Mouse (Mus musculus): ENCODE data around the gene Pmm2. TPM values are rescaled to one million over a fixed set of nuclear protein-coding genes. Genes with fewer than 3 reads are reported as not detected.

Pmm2 gene
- polyA plus RNA-seq, 1 experiment: 20.9 TPM

DNA sequence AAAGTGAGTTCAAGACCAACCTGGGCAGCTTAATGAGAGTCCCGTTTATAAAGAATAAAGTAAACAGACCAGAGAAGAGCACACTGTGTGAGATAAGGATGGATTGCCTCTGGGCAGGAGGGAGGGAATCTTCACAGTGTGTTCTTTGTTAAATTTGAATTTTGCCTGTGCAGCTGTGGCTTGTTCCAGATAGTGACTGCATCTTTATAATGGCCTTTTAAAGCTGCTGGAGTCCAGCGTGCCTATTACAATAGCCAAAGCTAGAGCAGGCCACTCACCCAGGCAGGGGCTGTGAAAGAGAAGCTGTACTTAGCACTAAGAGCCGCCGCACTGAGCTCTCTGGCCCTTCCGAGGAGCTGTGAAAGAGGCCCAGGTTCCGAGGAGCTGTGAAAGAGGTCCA lies 8.1 kb downstream of the Pmm2 start:
- Histone ChIP-seq H3K27me3 (ENCODE audit: control insufficient read depth, insufficient read depth, low read length, poor library complexity, severe bottlenecking) (no peaks in the 10 kb centered on the region), H3K4me1 (ENCODE audit: control insufficient read depth, insufficient read depth, low read length) (no peaks in the 10 kb centered on the region), H3K36me3 (ENCODE audit: control insufficient read depth, insufficient read depth, low read length, poor library complexity, severe bottlenecking) (peaks cover 13% of the 10 kb centered on the region), H3K9ac (ENCODE audit: low read depth, poor library complexity, severe bottlenecking) (no peak overlapping the region), H3K27ac (ENCODE audit: insufficient read depth, low read length) (no peak overlapping the region), H3K9me3 (replicated peaks; ENCODE audit: control insufficient read depth, insufficient read depth, low read length, poor library complexity, severe bottlenecking) (no peaks in the 10 kb centered on the region), H3K4me3 (ENCODE audit: low read depth, low read length) (no peak overlapping the region)
- TF ChIP-seq POLR2A (IDR thresholded peaks at IDR 0.05; ENCODE audit: insufficient read depth, low read length) (no peak), EP300 (IDR thresholded peaks at IDR 0.05; ENCODE audit: insufficient read depth, low read depth, low read length) (no peak), CTCF (IDR thresholded peaks at IDR 0.05; ENCODE audit: low read depth, low read length) (no peak)

DNA sequence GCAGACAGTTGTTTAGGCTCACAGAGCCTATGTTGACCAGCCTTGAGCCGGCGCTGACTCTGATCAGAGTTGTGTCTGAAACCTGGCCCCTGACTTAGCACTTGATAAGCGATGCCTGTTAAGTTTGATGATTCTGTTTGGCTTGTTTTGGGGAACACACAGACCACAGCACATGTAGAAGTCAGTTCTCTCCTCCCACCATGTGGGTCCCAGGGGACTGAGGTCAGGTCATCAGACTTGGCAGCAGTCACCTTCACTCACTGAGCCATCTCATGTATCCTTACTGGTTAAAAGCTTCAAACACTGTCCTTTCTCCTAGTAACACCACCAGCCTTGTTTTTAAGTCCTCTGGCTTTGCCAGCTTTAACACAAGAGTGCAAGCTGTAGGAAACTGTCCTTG lies 12.5 kb downstream of the Pmm2 start:
- no peak overlapping the region for H3K9ac ChIP-seq (ENCODE audit: low read depth, poor library complexity, severe bottlenecking)
- peaks cover 13% of the 10 kb centered on the region for H3K36me3 ChIP-seq (ENCODE audit: control insufficient read depth, insufficient read depth, low read length, poor library complexity, severe bottlenecking)
- H3K27me3 ChIP-seq (ENCODE audit: control insufficient read depth, insufficient read depth, low read length, poor library complexity, severe bottlenecking): no peaks in the 10 kb centered on the region
- no peak overlapping the region for H3K4me3 ChIP-seq (ENCODE audit: low read depth, low read length)
- no peaks in the 10 kb centered on the region for H3K9me3 ChIP-seq (replicated peaks; ENCODE audit: control insufficient read depth, insufficient read depth, low read length, poor library complexity, severe bottlenecking)
- no peak for TF ChIP-seq POLR2A (IDR thresholded peaks at IDR 0.05; ENCODE audit: insufficient read depth, low read length)
- TF ChIP-seq CTCF (IDR thresholded peaks at IDR 0.05; ENCODE audit: low read depth, low read length): no peak
- TF ChIP-seq EP300 (IDR thresholded peaks at IDR 0.05; ENCODE audit: insufficient read depth, low read depth, low read length): no peak
- H3K27ac ChIP-seq (ENCODE audit: insufficient read depth, low read length): no peak overlapping the region
- H3K4me1 ChIP-seq (ENCODE audit: control insufficient read depth, insufficient read depth, low read length): no peaks in the 10 kb centered on the region

DNA sequence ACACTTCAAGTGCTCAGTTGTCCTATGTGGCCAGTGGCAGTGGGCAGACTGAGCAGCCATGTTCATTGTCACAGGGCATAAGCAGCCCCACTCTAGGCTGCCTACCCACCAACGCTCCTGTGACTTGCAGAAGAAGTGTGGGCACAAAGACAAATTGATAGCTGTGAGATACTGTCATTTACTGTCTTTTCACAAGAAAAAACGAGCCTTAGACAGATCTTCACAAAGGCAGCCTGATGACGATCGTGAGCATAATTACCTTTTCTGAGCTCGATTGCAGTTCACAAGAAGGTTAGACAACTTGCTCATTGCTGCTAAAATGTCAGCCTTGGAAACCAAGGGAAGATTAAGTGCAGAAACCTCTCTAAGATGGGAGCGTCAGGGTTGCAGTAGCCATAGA lies 17.6 kb downstream of the Pmm2 start:
- Histone ChIP-seq H3K9ac (ENCODE audit: low read depth, poor library complexity, severe bottlenecking) (no peak overlapping the region), H3K27me3 (ENCODE audit: control insufficient read depth, insufficient read depth, low read length, poor library complexity, severe bottlenecking) (no peaks in the 10 kb centered on the region), H3K4me3 (ENCODE audit: low read depth, low read length) (no peak overlapping the region), H3K9me3 (replicated peaks; ENCODE audit: control insufficient read depth, insufficient read depth, low read length, poor library complexity, severe bottlenecking) (no peaks in the 10 kb centered on the region), H3K27ac (ENCODE audit: insufficient read depth, low read length) (no peak overlapping the region), H3K4me1 (ENCODE audit: control insufficient read depth, insufficient read depth, low read length) (no peaks in the 10 kb centered on the region), H3K36me3 (ENCODE audit: control insufficient read depth, insufficient read depth, low read length, poor library complexity, severe bottlenecking) (no peaks in the 10 kb centered on the region; the same call in 1 of the 2 replicates)
- TF ChIP-seq EP300 (IDR thresholded peaks at IDR 0.05; ENCODE audit: insufficient read depth, low read depth, low read length): no peak
- TF ChIP-seq CTCF (IDR thresholded peaks at IDR 0.05; ENCODE audit: low read depth, low read length): no peak
- TF ChIP-seq POLR2A (IDR thresholded peaks at IDR 0.05; ENCODE audit: insufficient read depth, low read length): no peak

GRCm38 (mm10) chr16:8655599-8655998 lies 18.1 kb downstream of the Pmm2 start:
- no peak overlapping the region for H3K9ac ChIP-seq (ENCODE audit: low read depth, poor library complexity, severe bottlenecking)
- no peak overlapping the region for H3K27ac ChIP-seq (ENCODE audit: insufficient read depth, low read length)
- H3K4me1 ChIP-seq (ENCODE audit: control insufficient read depth, insufficient read depth, low read length): no peaks in the 10 kb centered on the region
- no peaks in the 10 kb centered on the region for H3K27me3 ChIP-seq (ENCODE audit: control insufficient read depth, insufficient read depth, low read length, poor library complexity, severe bottlenecking)
- no peak for TF ChIP-seq CTCF (IDR thresholded peaks at IDR 0.05; ENCODE audit: low read depth, low read length)
- TF ChIP-seq EP300 (IDR thresholded peaks at IDR 0.05; ENCODE audit: insufficient read depth, low read depth, low read length): no peak
- TF ChIP-seq POLR2A (IDR thresholded peaks at IDR 0.05; ENCODE audit: insufficient read depth, low read length): no peak
- no peak overlapping the region for H3K4me3 ChIP-seq (ENCODE audit: low read depth, low read length)
- H3K36me3 ChIP-seq (ENCODE audit: control insufficient read depth, insufficient read depth, low read length, poor library complexity, severe bottlenecking): no peaks in the 10 kb centered on the region; the same call in 1 of the 2 replicates
- no peaks in the 10 kb centered on the region for H3K9me3 ChIP-seq (replicated peaks; ENCODE audit: control insufficient read depth, insufficient read depth, low read length, poor library complexity, severe bottlenecking)

DNA sequence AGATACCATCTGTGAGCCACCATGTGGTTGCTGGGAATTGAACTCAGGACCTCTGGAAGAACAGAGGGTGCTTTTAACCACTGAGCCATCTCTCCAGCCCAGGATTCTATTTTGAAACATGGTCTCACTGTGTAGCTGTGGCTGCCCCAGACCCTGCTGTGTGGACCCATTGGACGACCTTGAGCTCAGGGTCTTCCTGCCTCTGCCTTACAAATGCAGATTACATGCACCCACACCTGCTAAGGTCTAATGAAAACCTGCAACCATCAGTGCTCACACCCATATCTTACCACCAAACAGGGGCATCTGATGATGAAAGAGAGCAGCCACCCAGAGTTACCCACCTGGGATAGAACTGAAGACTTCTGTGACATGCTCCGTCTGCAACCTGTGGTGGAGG lies 18.8 kb downstream of the Pmm2 start:
- Histone ChIP-seq H3K27me3 (ENCODE audit: control insufficient read depth, insufficient read depth, low read length, poor library complexity, severe bottlenecking) (no peaks in the 10 kb centered on the region), H3K4me3 (ENCODE audit: low read depth, low read length) (no peak overlapping the region), H3K36me3 (ENCODE audit: control insufficient read depth, insufficient read depth, low read length, poor library complexity, severe bottlenecking) (no peaks in the 10 kb centered on the region; the same call in 1 of the 2 replicates), H3K9ac (ENCODE audit: low read depth, poor library complexity, severe bottlenecking) (no peak overlapping the region), H3K9me3 (replicated peaks; ENCODE audit: control insufficient read depth, insufficient read depth, low read length, poor library complexity, severe bottlenecking) (no peaks in the 10 kb centered on the region), H3K4me1 (ENCODE audit: control insufficient read depth, insufficient read depth, low read length) (no peaks in the 10 kb centered on the region), H3K27ac (ENCODE audit: insufficient read depth, low read length) (no peak overlapping the region)
- TF ChIP-seq EP300 (IDR thresholded peaks at IDR 0.05; ENCODE audit: insufficient read depth, low read depth, low read length): 0 out of 2 replicates have a peak, but pooled peaks have one; percentile 15
- TF ChIP-seq POLR2A (IDR thresholded peaks at IDR 0.05; ENCODE audit: insufficient read depth, low read length): no peak
- no peak for TF ChIP-seq CTCF (IDR thresholded peaks at IDR 0.05; ENCODE audit: low read depth, low read length)

GRCm38 (mm10) chr16:8658349-8658748 lies 20.9 kb downstream of the Pmm2 start:
- Histone ChIP-seq H3K9ac (ENCODE audit: low read depth, poor library complexity, severe bottlenecking) (no peak overlapping the region), H3K4me1 (ENCODE audit: control insufficient read depth, insufficient read depth, low read length) (no peaks in the 10 kb centered on the region), H3K4me3 (ENCODE audit: low read depth, low read length) (no peak overlapping the region), H3K27ac (ENCODE audit: insufficient read depth, low read length) (no peak overlapping the region), H3K9me3 (replicated peaks; ENCODE audit: control insufficient read depth, insufficient read depth, low read length, poor library complexity, severe bottlenecking) (no peaks in the 10 kb centered on the region), H3K36me3 (ENCODE audit: control insufficient read depth, insufficient read depth, low read length, poor library complexity, severe bottlenecking) (no peaks in the 10 kb centered on the region; the same call in 1 of the 2 replicates), H3K27me3 (ENCODE audit: control insufficient read depth, insufficient read depth, low read length, poor library complexity, severe bottlenecking) (no peaks in the 10 kb centered on the region)
- TF ChIP-seq CTCF (IDR thresholded peaks at IDR 0.05; ENCODE audit: low read depth, low read length) (no peak), EP300 (IDR thresholded peaks at IDR 0.05; ENCODE audit: insufficient read depth, low read depth, low read length) (no peak), POLR2A (IDR thresholded peaks at IDR 0.05; ENCODE audit: insufficient read depth, low read length) (no peak)
